Mouse (Mus musculus) liver, postnatal 0 days (tissue): ENCODE results near the gene AY358078. TPM values are rescaled to one million over a fixed set of nuclear protein-coding genes. Genes with fewer than 3 reads are reported as not detected.
A peak's percentile ranks its signal among the peaks of the same experiment; 100 is the strongest.
"Not testable (repeated sequence)": the region's sequence is repeated elsewhere in the genome, so short reads cannot be mapped to it uniquely, and the experiment has no call there.

Experiments
- ATAC-seq: fragments of 200-750 bp; cut with Nextera tagmentation; 2 replicates; pipeline ENCODE4 v1.8.0; 2017; ENCODE audit warnings: mild to moderate bottlenecking, moderate library complexity
- DNase-seq: peaks from one replicate; pipeline ENCODE4 v3.0.0-alpha.2; 2016
- H3K27ac ChIP-seq: fragments of 300-500 bp; sonication (generic); 2 replicates; pipeline ENCODE4 v1.5.1; 2014; ENCODE audit warnings: antibody characterized with exemption, moderate library complexity, mild to moderate bottlenecking, low read depth
- H3K27me3 ChIP-seq: fragments of 300-500 bp; sonication (generic); 2 replicates; pipeline ENCODE4 v1.6.1; 2014; ENCODE audit warnings: low read length, control low read depth, mixed read lengths; ENCODE audit not compliant: insufficient read depth
- H3K36me3 ChIP-seq: fragments of 300-500 bp; sonication (generic); replicated peaks from 2 replicates; pipeline ENCODE4 v1.6.1; 2014; ENCODE audit warnings: mild to moderate bottlenecking, control low read depth, low read length, moderate library complexity, mixed read lengths; ENCODE audit not compliant: insufficient read depth
- H3K4me1 ChIP-seq: fragments of 300-500 bp; sonication (generic); 2 replicates; pipeline ENCODE4 v1.6.1; 2014; ENCODE audit warnings: antibody characterized with exemption, mild to moderate bottlenecking, control low read depth; ENCODE audit not compliant: insufficient read depth
- H3K4me2 ChIP-seq: fragments of 300-500 bp; sonication (generic); 2 replicates; pipeline ENCODE4 v1.6.1; 2014; ENCODE audit warnings: low read depth, mild to moderate bottlenecking, low read length, moderate library complexity, mixed read lengths
- H3K4me3 ChIP-seq: fragments of 300-500 bp; sonication (generic); 2 replicates; pipeline ENCODE4 v1.5.1; 2014; ENCODE audit warnings: low read depth, low read length
- H3K9ac ChIP-seq: fragments of 300-500 bp; sonication (generic); replicated peaks from 2 replicates; pipeline ENCODE4 v1.6.1; 2014; ENCODE audit warnings: mild to moderate bottlenecking, moderate library complexity
- H3K9me3 ChIP-seq: fragments of 300-500 bp; sonication (generic); 2 replicates; pipeline ENCODE4 v1.6.1; 2016; ENCODE audit warnings: mild to moderate bottlenecking, control low read depth, low read length, mixed read lengths
- CTCF ChIP-seq: sonication (generic); IDR thresholded peaks from 2 replicates; pipeline ENCODE4 v1.5.1; 2016; ENCODE audit warnings: antibody characterized with exemption, low read depth
- EP300 ChIP-seq: IDR thresholded peaks from 2 replicates; pipeline ENCODE4 v1.6.1; 2016; ENCODE audit warnings: antibody characterized with exemption, low read depth, mild to moderate bottlenecking
- WGBS: fragments of 180-500 bp; shearing (Covaris S2); extraction: QIAGEN DNeasy Blood & Tissue Kit; methylation state at CpG from one replicate; pipeline ENCODE4 v1.1.7; 2014; ENCODE audit not compliant: insufficient replicate concordance; 5-methylcytosine and 5-hydroxymethylcytosine counted together
- polyA plus RNA-seq: library from polyadenylated mRNA; unstranded; fragments of >200 nt; fragmentation: Nextera tagmentation; extraction: Ambion mirVana; gene quantifications from 2 replicates; pipeline ENCODE4 v1.2.1, GENCODE M21; 2015

The AY358078 gene
- polyA plus RNA-seq, 1 experiment from 2014 or later, result not detected

- ATAC-seq, result no peak
- 78% methylated on average over 5 of the region's 5 CpGs for WGBS
- DNase-seq, result no peak
Observed at GRCm38 (mm10) chr14:51787061-51787460, 12.8 kb upstream of the AY358078 start.

DNA sequence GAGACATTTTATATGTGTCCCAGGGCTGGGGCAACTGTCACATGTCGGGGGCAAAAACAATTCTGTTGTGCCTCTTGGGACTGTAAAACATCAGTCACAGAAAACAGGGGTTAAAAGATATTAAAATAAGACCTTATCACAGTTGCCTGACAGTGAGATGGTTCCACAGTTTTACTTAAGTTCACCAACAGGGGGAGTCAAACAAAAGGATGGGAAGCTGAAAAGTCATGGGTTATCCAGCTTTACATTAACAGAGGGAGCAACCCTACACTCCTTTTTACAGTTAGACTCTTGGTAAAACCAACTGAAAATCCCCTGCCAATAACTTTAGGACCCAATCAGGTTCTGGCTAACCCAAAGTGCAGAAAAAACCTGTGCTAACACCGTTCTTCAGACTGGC is 10.7 kb upstream of the AY358078 start:
- Histone ChIP-seq H3K9me3 (no peaks in the 10 kb centered on the region), H3K9ac (no peak overlapping the region), H3K27me3 (no peaks in the 10 kb centered on the region), H3K4me3 (no peak overlapping the region), H3K27ac (no peak overlapping the region), H3K4me2 (no peak overlapping the region), H3K36me3 (no peaks in the 10 kb centered on the region), H3K4me1 (no peaks in the 10 kb centered on the region)
- ATAC-seq, result no peak
- TF ChIP-seq CTCF, result peak; percentile 25
- TF ChIP-seq EP300, result no peak
- WGBS, result 60% methylated on average over 2 of the region's 2 CpGs
- DNase-seq, result no peak

More at GRCm38 (mm10) chr14:51787061-51787460, 12.8 kb upstream of the AY358078 start:
- Histone ChIP-seq H3K9ac (no peak overlapping the region), H3K4me1 (no peaks in the 10 kb centered on the region), H3K27me3 (no peaks in the 10 kb centered on the region), H3K27ac (no peak overlapping the region), H3K4me3 (no peak overlapping the region), H3K36me3 (no peaks in the 10 kb centered on the region), H3K9me3 (no peaks in the 10 kb centered on the region), H3K4me2 (no peak overlapping the region)
- no peak for TF ChIP-seq CTCF
- TF ChIP-seq EP300, result no peak

GRCm38 (mm10) chr14:51794106-51794505 is 5.7 kb upstream of the AY358078 start:
- Histone ChIP-seq H3K27me3 (no peaks in the 10 kb centered on the region), H3K4me3 (no peak overlapping the region), H3K9ac (no peak overlapping the region), H3K4me1 (no peaks in the 10 kb centered on the region), H3K27ac (no peak overlapping the region), H3K9me3 (no peaks in the 10 kb centered on the region), H3K4me2 (no peak overlapping the region), H3K36me3 (no peaks in the 10 kb centered on the region)
- DNase-seq (no peak), ATAC-seq (no peak)
- WGBS, result 31% methylated on average over 2 of the region's 2 CpGs
- TF ChIP-seq CTCF (no peak), EP300 (no peak)

- Histone ChIP-seq H3K9me3 (no peaks in the 10 kb centered on the region), H3K27me3 (no peaks in the 10 kb centered on the region), H3K4me2 (no peak overlapping the region), H3K4me1 (no peaks in the 10 kb centered on the region), H3K36me3 (no peaks in the 10 kb centered on the region), H3K27ac (no peak overlapping the region), H3K4me3 (no peak overlapping the region), H3K9ac (no peak overlapping the region)
- WGBS, result 26% methylated on average over 1 of the region's 1 CpGs
- TF ChIP-seq CTCF, result no peak
- TF ChIP-seq EP300, result no peak
- DNase-seq, result no peak
- no peak for ATAC-seq
Observed at GRCm38 (mm10) chr14:51826625-51827024, 26.8 kb downstream of the AY358078 start.

GRCm38 (mm10) chr14:51827842-51828241 is 28.0 kb downstream of the AY358078 start:
- H3K9me3 ChIP-seq, H3K27ac ChIP-seq, H3K27me3 ChIP-seq, H3K36me3 ChIP-seq, DNase-seq, H3K9ac ChIP-seq, ATAC-seq, H3K4me1 ChIP-seq, H3K4me2 ChIP-seq, H3K4me3 ChIP-seq: not testable (repeated sequence)
- WGBS, result 24% methylated on average over 5 of the region's 5 CpGs
- TF ChIP-seq CTCF, result peak; percentile 62

- Histone ChIP-seq H3K9ac (no peak overlapping the region), H3K27me3 (no peaks in the 10 kb centered on the region), H3K9me3 (no peaks in the 10 kb centered on the region), H3K4me1 (no peaks in the 10 kb centered on the region), H3K36me3 (no peaks in the 10 kb centered on the region), H3K4me3 (no peak overlapping the region), H3K27ac (no peak overlapping the region), H3K4me2 (no peak overlapping the region)
- TF ChIP-seq CTCF, result no peak
- TF ChIP-seq EP300, result no peak
- ATAC-seq (no peak), DNase-seq (no peak)
- 73% methylated on average over 6 of the region's 6 CpGs for WGBS
Observed at GRCm38 (mm10) chr14:51829188-51829587, 29.3 kb downstream of the AY358078 start.

GRCm38 (mm10) chr14:51838480-51838879 is 38.6 kb downstream of the AY358078 start:
- not testable (repeated sequence) for ATAC-seq, H3K4me1 ChIP-seq, H3K27me3 ChIP-seq, H3K4me3 ChIP-seq, H3K4me2 ChIP-seq, H3K36me3 ChIP-seq, H3K9me3 ChIP-seq, DNase-seq, H3K9ac ChIP-seq, H3K27ac ChIP-seq
- 17% methylated on average over 2 of the region's 2 CpGs for WGBS
- TF ChIP-seq CTCF, result peak; percentile 27; the same call in 1 of the 2 replicates
